Mouse (Mus musculus): ENCODE results near the gene Tmem248.

GRCm38 (mm10) chr5:130272344-130272743 lies 55.5 kb downstream of the Tmem248 start:
- TF ChIP-seq POLR2A (IDR thresholded peaks at IDR 0.05; ENCODE audit: low read depth, low read length) (no peak), CTCF (conservative IDR thresholded peaks at IDR 0.05 in 1 of 2, IDR thresholded peaks at IDR 0.05 in 1 of 2; ENCODE audit: low read depth in 2 of 2, low read length in 2 of 2) (peak; percentile 17 to 39; a peak in 3 of 4 replicates), UBTF (IDR thresholded peaks at IDR 0.05; ENCODE audit: low read depth, low read length) (no peak), CHD2 (IDR thresholded peaks at IDR 0.05; ENCODE audit: low read length) (no peak), EP300 (IDR thresholded peaks at IDR 0.05; ENCODE audit: low read length) (no peak), ZKSCAN1 (IDR thresholded peaks at IDR 0.05; ENCODE audit: borderline replicate concordance, low read depth, low read length) (no peak), ELF1 (IDR thresholded peaks at IDR 0.05; ENCODE audit: low read depth, low read length) (no peak), ZC3H11A (IDR thresholded peaks at IDR 0.05; ENCODE audit: low read depth, low read length) (no peak)

Data from CH12.LX (cell line).